Mouse (Mus musculus): Measurements from ENCODE around the gene Rab3a. TPM values are rescaled to one million over a fixed set of nuclear protein-coding genes. Genes with fewer than 3 reads are reported as not detected.

Gene Rab3a
- 23.4 and 23.8 TPM in 2 replicates for polyA plus RNA-seq (2015; fragmentation: Nextera tagmentation; extraction: Ambion mirVana)

- Histone ChIP-seq H3K36me3 (ENCODE audit: control insufficient read depth, insufficient read depth, low read length) (peaks cover 7% of the 10 kb centered on the region; the same call in 1 of the 2 replicates), H3K9me3 (replicated peaks; ENCODE audit: control insufficient read depth, low read length) (no peaks in the 10 kb centered on the region), H3K27ac (ENCODE audit: low read length) (peak within 1 kb of the TSS; percentile 89), H3K27me3 (ENCODE audit: control insufficient read depth, insufficient read depth, low read length) (no peaks in the 10 kb centered on the region), H3K4me2 (ENCODE audit: low read depth, low read length) (peak within 1 kb of the TSS; percentile 98), H3K9ac (ENCODE audit: low read length) (peak within 1 kb of the TSS; percentile 83), H3K4me3 (replicated peaks; ENCODE audit: low read length) (peak within 1 kb of the TSS; percentile 71), H3K4me1 (ENCODE audit: control insufficient read depth, insufficient read depth, low read length) (peaks cover 28% of the 10 kb centered on the region)
- WGBS: 8% methylated on average over 37 of the region's 37 CpGs
- ATAC-seq (ENCODE audit: insufficient read depth, low FRiP score): peak; percentile 97
These were observed at the start of gene Rab3a for GRCm38 (mm10) chr8:70754043-70754870. TSS of gene Rab3a (plus strand) at chr8:70754679.

DNA sequence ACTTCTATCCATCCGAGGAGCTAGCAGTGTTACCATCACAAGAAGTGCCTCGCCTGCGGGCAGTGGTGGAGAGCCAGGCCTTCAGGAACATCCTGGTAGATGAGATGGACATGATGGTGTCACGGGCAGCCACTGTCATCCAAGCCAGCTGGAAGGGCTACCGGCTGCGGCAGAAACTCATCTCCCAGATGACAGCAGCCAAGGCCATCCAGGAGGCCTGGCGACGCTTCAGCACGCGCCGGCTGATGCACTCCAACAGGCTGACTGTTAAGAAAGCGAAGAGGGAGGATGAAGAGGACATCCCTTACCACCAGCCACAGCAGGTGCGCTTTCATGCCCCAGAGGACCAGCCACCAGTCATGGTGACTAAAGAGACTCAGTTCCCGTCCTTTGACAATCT is 46.2 kb upstream of the Rab3a start:
- WGBS: 88% methylated on average over 14 of the region's 14 CpGs
- no peak overlapping the region for H3K4me2 ChIP-seq (ENCODE audit: low read depth, low read length)

DNA sequence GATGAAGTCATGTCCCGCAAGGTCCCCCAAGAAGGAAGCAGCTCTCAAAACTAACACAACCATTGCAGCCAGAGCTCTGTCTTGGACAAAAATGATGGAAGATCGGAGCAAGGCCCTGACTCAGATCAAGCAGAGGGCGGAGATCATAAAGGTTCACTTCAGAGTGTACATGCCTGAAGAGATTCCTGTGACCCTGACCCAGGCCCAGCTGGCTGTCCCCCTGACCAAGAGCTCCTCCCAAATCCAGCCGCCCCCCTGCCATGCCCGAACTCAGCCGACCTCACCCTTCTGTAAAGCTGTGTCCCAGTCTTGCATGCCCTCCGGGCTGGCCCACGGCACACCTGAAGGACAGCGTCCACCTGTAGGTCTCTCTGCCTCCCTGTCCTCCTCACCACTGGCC is 44.7 kb upstream of the Rab3a start:
- H3K27ac ChIP-seq (ENCODE audit: low read length): no peak overlapping the region
- H3K4me2 ChIP-seq (ENCODE audit: low read depth, low read length): no peak overlapping the region
- 85% methylated on average over 9 of the region's 9 CpGs for WGBS
- H3K36me3 ChIP-seq (ENCODE audit: control insufficient read depth, insufficient read depth, low read length): no peaks in the 10 kb centered on the region
- H3K9ac ChIP-seq (ENCODE audit: low read length): no peak overlapping the region
- no peaks in the 10 kb centered on the region for H3K4me1 ChIP-seq (ENCODE audit: control insufficient read depth, insufficient read depth, low read length)
- no peak overlapping the region for H3K4me3 ChIP-seq (replicated peaks; ENCODE audit: low read length)
- no peaks in the 10 kb centered on the region for H3K27me3 ChIP-seq (ENCODE audit: control insufficient read depth, insufficient read depth, low read length)
- H3K9me3 ChIP-seq (replicated peaks; ENCODE audit: control insufficient read depth, low read length): no peaks in the 10 kb centered on the region
- ATAC-seq (ENCODE audit: insufficient read depth, low FRiP score): no peak

More for the DNA sequence above, 46.2 kb upstream of the Rab3a start:
- no peak for ATAC-seq (ENCODE audit: insufficient read depth, low FRiP score)
- Histone ChIP-seq H3K36me3 (ENCODE audit: control insufficient read depth, insufficient read depth, low read length) (no peaks in the 10 kb centered on the region), H3K9me3 (replicated peaks; ENCODE audit: control insufficient read depth, low read length) (no peaks in the 10 kb centered on the region), H3K4me1 (ENCODE audit: control insufficient read depth, insufficient read depth, low read length) (no peaks in the 10 kb centered on the region), H3K27ac (ENCODE audit: low read length) (no peak overlapping the region), H3K9ac (ENCODE audit: low read length) (no peak overlapping the region), H3K4me3 (replicated peaks; ENCODE audit: low read length) (no peak overlapping the region), H3K27me3 (ENCODE audit: control insufficient read depth, insufficient read depth, low read length) (no peaks in the 10 kb centered on the region)

GRCm38 (mm10) chr8:70710296-70710695 is 44.2 kb upstream of the Rab3a start:
- Histone ChIP-seq H3K4me3 (replicated peaks; ENCODE audit: low read length) (no peak overlapping the region), H3K27ac (ENCODE audit: low read length) (no peak overlapping the region), H3K9ac (ENCODE audit: low read length) (no peak overlapping the region), H3K4me2 (ENCODE audit: low read depth, low read length) (no peak overlapping the region), H3K36me3 (ENCODE audit: control insufficient read depth, insufficient read depth, low read length) (no peaks in the 10 kb centered on the region), H3K27me3 (ENCODE audit: control insufficient read depth, insufficient read depth, low read length) (no peaks in the 10 kb centered on the region), H3K9me3 (replicated peaks; ENCODE audit: control insufficient read depth, low read length) (no peaks in the 10 kb centered on the region), H3K4me1 (ENCODE audit: control insufficient read depth, insufficient read depth, low read length) (no peaks in the 10 kb centered on the region)
- no peak for ATAC-seq (ENCODE audit: insufficient read depth, low FRiP score)
- WGBS: 85% methylated on average over 1 of the region's 1 CpGs

- ATAC-seq (ENCODE audit: insufficient read depth, low FRiP score): no peak
These were observed 43.4 kb upstream of the Rab3a start for GRCm38 (mm10) chr8:70711041-70711440.

DNA sequence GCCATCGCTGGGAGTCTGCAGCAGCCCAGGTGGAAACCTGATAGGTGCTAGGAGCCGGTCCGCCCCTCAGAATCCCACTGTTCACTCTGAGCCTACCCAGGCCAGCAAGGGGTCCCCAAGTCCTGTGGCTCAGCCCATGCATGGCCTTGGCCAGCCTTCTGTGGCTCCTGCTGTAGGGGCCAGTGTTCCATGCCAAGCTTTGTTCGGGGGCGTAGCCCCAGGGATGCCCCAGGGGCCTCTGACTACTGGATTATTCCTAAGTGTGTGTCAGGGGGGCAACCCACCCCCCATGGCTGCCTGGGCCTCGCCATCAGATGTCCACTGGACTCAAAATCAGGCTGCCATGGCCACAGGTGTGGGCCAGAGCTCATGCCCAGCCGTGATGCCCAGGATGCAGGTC is 40.5 kb upstream of the Rab3a start:
- no peak overlapping the region for H3K4me3 ChIP-seq (replicated peaks; ENCODE audit: low read length)
- no peak overlapping the region for H3K27ac ChIP-seq (ENCODE audit: low read length)
- WGBS: 84% methylated on average over 7 of the region's 7 CpGs
- no peaks in the 10 kb centered on the region for H3K27me3 ChIP-seq (ENCODE audit: control insufficient read depth, insufficient read depth, low read length)
- no peak overlapping the region for H3K4me2 ChIP-seq (ENCODE audit: low read depth, low read length)
- peaks cover 3% of the 10 kb centered on the region; the same call in 1 of the 2 replicates for H3K4me1 ChIP-seq (ENCODE audit: control insufficient read depth, insufficient read depth, low read length)
- no peaks in the 10 kb centered on the region for H3K36me3 ChIP-seq (ENCODE audit: control insufficient read depth, insufficient read depth, low read length)
- H3K9me3 ChIP-seq (replicated peaks; ENCODE audit: control insufficient read depth, low read length): no peaks in the 10 kb centered on the region
- no peak for ATAC-seq (ENCODE audit: insufficient read depth, low FRiP score)
- H3K9ac ChIP-seq (ENCODE audit: low read length): no peak overlapping the region

More at GRCm38 (mm10) chr8:70711041-70711440, 43.4 kb upstream of the Rab3a start:
- no peaks in the 10 kb centered on the region for H3K36me3 ChIP-seq (ENCODE audit: control insufficient read depth, insufficient read depth, low read length)
- no peak overlapping the region for H3K9ac ChIP-seq (ENCODE audit: low read length)
- no peak overlapping the region for H3K4me3 ChIP-seq (replicated peaks; ENCODE audit: low read length)
- 81% methylated on average over 11 of the region's 11 CpGs for WGBS
- no peaks in the 10 kb centered on the region for H3K27me3 ChIP-seq (ENCODE audit: control insufficient read depth, insufficient read depth, low read length)
- H3K9me3 ChIP-seq (replicated peaks; ENCODE audit: control insufficient read depth, low read length): no peaks in the 10 kb centered on the region
- no peaks in the 10 kb centered on the region for H3K4me1 ChIP-seq (ENCODE audit: control insufficient read depth, insufficient read depth, low read length)
- no peak overlapping the region for H3K4me2 ChIP-seq (ENCODE audit: low read depth, low read length)
- no peak overlapping the region for H3K27ac ChIP-seq (ENCODE audit: low read length)

- peaks cover 3% of the 10 kb centered on the region; the same call in 1 of the 2 replicates for H3K4me1 ChIP-seq (ENCODE audit: control insufficient read depth, insufficient read depth, low read length)
- H3K36me3 ChIP-seq (ENCODE audit: control insufficient read depth, insufficient read depth, low read length): no peaks in the 10 kb centered on the region
- 53% methylated on average over 2 of the region's 2 CpGs for WGBS
These were observed 39.4 kb upstream of the Rab3a start for GRCm38 (mm10) chr8:70715086-70715485.

GRCm38 (mm10) chr8:70716521-70717400 is 37.7 kb upstream of the Rab3a start:
- Histone ChIP-seq H3K36me3 (ENCODE audit: control insufficient read depth, insufficient read depth, low read length) (no peaks in the 10 kb centered on the region), H3K27me3 (ENCODE audit: control insufficient read depth, insufficient read depth, low read length) (no peaks in the 10 kb centered on the region), H3K4me3 (replicated peaks; ENCODE audit: low read length) (no peak overlapping the region), H3K4me2 (ENCODE audit: low read depth, low read length) (no peak overlapping the region), H3K9me3 (replicated peaks; ENCODE audit: control insufficient read depth, low read length) (no peaks in the 10 kb centered on the region), H3K27ac (ENCODE audit: low read length) (no peak overlapping the region), H3K9ac (ENCODE audit: low read length) (no peak overlapping the region), H3K4me1 (ENCODE audit: control insufficient read depth, insufficient read depth, low read length) (peaks cover 3% of the 10 kb centered on the region; the same call in 1 of the 2 replicates)
- 83% methylated on average over 40 of the region's 40 CpGs for WGBS
- no peak for ATAC-seq (ENCODE audit: insufficient read depth, low FRiP score)

More at GRCm38 (mm10) chr8:70715086-70715485, 39.4 kb upstream of the Rab3a start:
- H3K27me3 ChIP-seq (ENCODE audit: control insufficient read depth, insufficient read depth, low read length): no peaks in the 10 kb centered on the region
- H3K9ac ChIP-seq (ENCODE audit: low read length): no peak overlapping the region
- no peak overlapping the region for H3K4me2 ChIP-seq (ENCODE audit: low read depth, low read length)
- no peaks in the 10 kb centered on the region for H3K9me3 ChIP-seq (replicated peaks; ENCODE audit: control insufficient read depth, low read length)
- H3K27ac ChIP-seq (ENCODE audit: low read length): no peak overlapping the region
- H3K4me3 ChIP-seq (replicated peaks; ENCODE audit: low read length): no peak overlapping the region
- no peak for ATAC-seq (ENCODE audit: insufficient read depth, low FRiP score)

DNA sequence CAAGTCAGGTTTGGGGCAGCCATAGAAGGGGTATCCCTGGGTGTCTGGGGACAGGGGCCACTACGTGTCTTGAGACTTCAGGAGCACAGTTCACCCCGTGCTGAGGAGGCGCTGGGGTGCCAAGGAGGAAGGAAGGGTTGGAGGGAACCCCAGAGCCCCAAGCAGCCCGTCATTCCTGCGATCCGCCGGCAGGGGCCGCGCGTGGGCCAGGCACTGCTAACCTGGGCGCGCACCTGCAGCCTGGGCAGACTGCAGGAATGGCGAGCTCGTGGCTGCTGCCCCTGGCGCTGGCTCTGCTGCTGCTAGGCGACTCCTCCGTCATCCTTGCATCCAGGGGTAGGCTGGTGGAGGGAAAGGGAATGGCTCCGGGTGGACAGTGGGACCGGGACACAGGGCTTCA is 36.2 kb upstream of the Rab3a start, which contains the start of gene Gm3336:
Gene Gm3336 (plus strand): TSS at position 247 of the 400 bp plus-strand sequence.
- Histone ChIP-seq H3K36me3 (ENCODE audit: control insufficient read depth, insufficient read depth, low read length) (no peaks in the 10 kb centered on the region), H3K4me2 (ENCODE audit: low read depth, low read length) (no peak within 1 kb of the TSS), H3K27ac (ENCODE audit: low read length) (no peak within 1 kb of the TSS), H3K27me3 (ENCODE audit: control insufficient read depth, insufficient read depth, low read length) (no peaks in the 10 kb centered on the region), H3K9me3 (replicated peaks; ENCODE audit: control insufficient read depth, low read length) (no peaks in the 10 kb centered on the region), H3K4me1 (ENCODE audit: control insufficient read depth, insufficient read depth, low read length) (peaks cover 3% of the 10 kb centered on the region; the same call in 1 of the 2 replicates), H3K9ac (ENCODE audit: low read length) (peak within 1 kb of the TSS; percentile 31; the same call in 1 of the 2 replicates), H3K4me3 (replicated peaks; ENCODE audit: low read length) (no peak within 1 kb of the TSS)
- no peak for ATAC-seq (ENCODE audit: insufficient read depth, low FRiP score)
- WGBS: 4% methylated on average over 19 of the region's 19 CpGs

All from stomach, embryonic 16.5 days (tissue).